Mouse (Mus musculus) bone marrow macrophage, adult 2 months (primary cell): ENCODE data around the gene Fbln2.

Experiments
- CTCF ChIP-seq: IDR thresholded peaks from 2 replicates; pipeline ENCODE4 v1.5.1; 2012; ENCODE audit warnings: low read depth, mild to moderate bottlenecking, low read length, moderate library complexity
- POLR2A ChIP-seq: IDR thresholded peaks from 2 replicates; pipeline ENCODE4 v1.6.1; 2012; ENCODE audit warnings: mild to moderate bottlenecking, low read depth, low read length, borderline replicate concordance

DNA sequence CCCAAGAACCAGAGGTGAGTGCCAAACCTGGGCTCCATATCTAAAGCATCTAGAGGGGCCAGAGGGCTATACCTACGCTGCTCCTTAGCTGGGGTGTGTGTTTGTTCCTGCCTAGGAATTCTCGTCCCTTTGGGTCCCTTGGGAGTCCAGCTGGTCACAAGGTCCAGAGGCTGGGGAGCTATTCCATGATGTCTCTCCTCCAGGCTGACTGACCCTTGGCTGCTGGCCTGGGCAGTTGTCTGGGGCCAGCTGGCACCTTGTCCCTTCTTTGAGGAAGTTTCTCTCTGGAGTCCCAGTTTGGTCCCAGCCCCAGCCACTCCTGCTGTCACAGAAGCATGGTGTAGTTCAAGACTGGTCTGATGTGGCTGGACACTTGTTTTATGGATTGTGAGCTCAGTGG lies 30.9 kb upstream of the Fbln2 start:
- TF ChIP-seq POLR2A (no peak), CTCF (no peak)
